Mouse (Mus musculus) heart, embryonic 15.5 days (tissue): ENCODE results near the gene Gm9970. TPM values are rescaled to one million over a fixed set of nuclear protein-coding genes. Genes with fewer than 3 reads are reported as not detected.

Experiments used
- ATAC-seq: fragments of 200-750 bp; cut with Nextera tagmentation; replicated peaks from 2 replicates; pipeline ENCODE4 v1.8.0; 2017; ENCODE audit warnings: low read depth, moderate TSS enrichment; ENCODE audit not compliant: insufficient number of reproducible peaks, insufficient read depth, low FRiP score
- H3K27ac ChIP-seq: fragments of 300-500 bp; sonication (generic); 2 replicates; pipeline ENCODE4 v1.5.1; 2015; ENCODE audit warnings: mild to moderate bottlenecking, inconsistent platforms
- H3K27me3 ChIP-seq: fragments of 300-500 bp; sonication (generic); 2 replicates; pipeline ENCODE4 v1.6.1; 2015; ENCODE audit warnings: inconsistent platforms
- H3K36me3 ChIP-seq: fragments of 300-500 bp; sonication (generic); 2 replicates; pipeline ENCODE4 v1.6.1; 2015; ENCODE audit warnings: mild to moderate bottlenecking, inconsistent platforms
- H3K4me1 ChIP-seq: fragments of 300-500 bp; sonication (generic); replicated peaks from 2 replicates; pipeline ENCODE4 v1.6.1; 2015; ENCODE audit warnings: inconsistent platforms
- H3K4me2 ChIP-seq: fragments of 300-500 bp; sonication (generic); 2 replicates; pipeline ENCODE4 v1.6.1; 2015; ENCODE audit warnings: inconsistent platforms, mild to moderate bottlenecking, moderate library complexity
- H3K4me3 ChIP-seq: fragments of 300-500 bp; sonication (generic); 2 replicates; pipeline ENCODE4 v1.5.1; 2015; ENCODE audit warnings: mild to moderate bottlenecking, inconsistent platforms
- H3K9ac ChIP-seq: fragments of 300-500 bp; sonication (generic); 2 replicates; pipeline ENCODE4 v1.6.1; 2015; ENCODE audit warnings: mild to moderate bottlenecking, inconsistent platforms
- H3K9me3 ChIP-seq: fragments of 300-500 bp; sonication (generic); replicated peaks from 2 replicates; pipeline ENCODE4 v1.6.1; 2016; ENCODE audit warnings: inconsistent platforms
- WGBS: fragments of 180-500 bp; shearing (Covaris S2); methylation state at CpG from one replicate; pipeline ENCODE4 v1.1.7; 2015; ENCODE audit warnings: mixed read lengths; 5-methylcytosine and 5-hydroxymethylcytosine counted together
- polyA plus RNA-seq: library from polyadenylated mRNA; unstranded; fragments of >200 nt; fragmentation: Nextera tagmentation; extraction: Ambion mirVana; gene quantifications from 2 replicates; pipeline ENCODE4 v1.2.1, GENCODE M21; 2015

Gm9970 gene
- polyA plus RNA-seq, 1 experiment from 2014 or later, result 0.25 TPM

GRCm38 (mm10) chr5:31194486-31195485 lies 46.2 kb downstream of the Gm9970 start:
- ATAC-seq, result no peak
- Histone ChIP-seq H3K9ac (no peak overlapping the region), H3K4me3 (peak overlapping the region; percentile 88), H3K27ac (no peak overlapping the region), H3K4me1 (peaks cover 26% of the 10 kb centered on the region), H3K9me3 (no peaks in the 10 kb centered on the region), H3K27me3 (no peaks in the 10 kb centered on the region), H3K4me2 (peak overlapping the region; percentile 86), H3K36me3 (peaks cover 70% of the 10 kb centered on the region)
- WGBS, result 90% methylated on average over 16 of the region's 16 CpGs

DNA sequence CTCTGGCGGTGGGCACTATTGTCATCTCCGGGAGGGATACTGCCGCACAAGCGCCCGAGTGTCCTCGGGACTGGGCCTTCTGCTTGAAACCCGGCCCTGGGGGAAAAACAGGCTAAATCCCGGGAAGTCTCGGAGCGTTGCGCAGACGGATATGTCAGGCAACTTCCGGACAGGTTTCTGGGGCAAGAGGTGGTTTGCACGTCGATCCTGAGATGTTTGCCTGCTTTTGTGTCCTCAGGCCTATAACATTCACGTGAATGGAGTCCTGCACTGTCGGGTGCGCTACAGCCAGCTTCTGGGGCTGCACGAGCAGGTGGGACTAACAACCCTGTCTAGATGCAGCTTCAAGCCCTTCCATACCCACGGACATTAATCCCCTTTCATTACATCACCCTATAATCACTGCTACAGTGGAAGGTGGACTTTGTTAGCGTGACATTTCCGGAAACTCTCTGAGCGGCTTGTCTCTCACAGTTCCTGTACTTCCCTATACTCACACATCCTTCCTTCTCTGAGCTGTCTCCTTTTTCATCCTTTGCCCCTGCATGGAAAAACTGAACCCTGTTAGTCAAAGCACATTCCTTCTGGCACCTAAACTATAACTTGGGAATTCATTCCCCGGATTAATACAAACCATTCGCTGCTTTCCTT lies 47.3 kb downstream of the Gm9970 start:
- no peak for ATAC-seq
- peak overlapping the region; percentile 90 for H3K27ac ChIP-seq
- no peaks in the 10 kb centered on the region for H3K9me3 ChIP-seq
- WGBS, result 8% methylated on average over 25 of the region's 25 CpGs
- peak overlapping the region; percentile 86 for H3K4me2 ChIP-seq
- H3K4me3 ChIP-seq, result peak overlapping the region; percentile 88
- peak overlapping the region; percentile 83 for H3K9ac ChIP-seq
- H3K4me1 ChIP-seq, result peaks cover 24% of the 10 kb centered on the region
- H3K36me3 ChIP-seq, result peaks cover 66% of the 10 kb centered on the region
- no peaks in the 10 kb centered on the region for H3K27me3 ChIP-seq

DNA sequence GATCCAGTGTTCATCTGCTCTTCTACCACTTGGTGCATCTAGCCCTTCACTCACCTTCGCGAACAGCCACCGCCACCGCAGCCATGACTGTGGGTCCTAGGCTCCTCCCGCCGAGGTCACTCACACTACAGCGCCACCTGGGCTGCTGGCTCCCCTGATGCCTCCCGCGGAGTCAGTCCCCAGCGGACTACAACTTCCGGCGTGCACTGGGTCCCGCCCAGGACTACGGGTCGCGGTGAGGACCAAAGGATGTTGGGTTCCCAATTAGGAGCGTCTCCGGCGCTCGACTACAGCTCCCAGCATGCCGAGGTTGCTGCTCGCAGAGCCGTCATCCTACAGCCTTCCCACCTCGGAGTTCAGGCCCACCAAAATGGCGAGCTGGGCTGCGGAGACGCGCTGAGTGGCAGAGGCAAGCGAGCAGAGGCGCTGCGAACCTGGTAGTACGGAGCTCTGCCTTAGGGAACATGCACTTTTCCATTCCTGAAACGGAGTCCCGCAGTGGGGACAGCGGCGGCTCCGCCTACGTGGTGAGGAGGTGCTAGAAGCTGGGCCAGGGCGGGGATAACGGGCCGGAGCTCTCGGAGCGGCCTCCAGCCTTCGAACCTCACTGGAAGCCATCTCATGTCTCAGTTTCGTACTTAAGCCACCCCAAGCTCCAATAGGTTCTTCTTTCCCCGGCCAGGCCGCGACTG lies 47.9 kb downstream of the Gm9970 start, which contains the start of the genes Snx17 and Eif2b4:
Snx17 (plus strand) TSS at position 289 of the 692 bp plus-strand sequence.
Eif2b4 (minus strand) TSS at position 492 of the 692 bp plus-strand sequence.
- H3K27me3 ChIP-seq, result no peaks in the 10 kb centered on the region
- peak within 1 kb of the TSS; percentile 92 for H3K27ac ChIP-seq
- ATAC-seq, result peak; percentile 96
- peaks cover 24% of the 10 kb centered on the region for H3K4me1 ChIP-seq
- peaks cover 66% of the 10 kb centered on the region for H3K36me3 ChIP-seq
- peak within 1 kb of the TSS; percentile 86 for H3K4me2 ChIP-seq
- no peaks in the 10 kb centered on the region for H3K9me3 ChIP-seq
- peak within 1 kb of the TSS; percentile 83 for H3K9ac ChIP-seq
- peak within 1 kb of the TSS; percentile 88 for H3K4me3 ChIP-seq
- WGBS, result under 1% methylated on average over 48 of the region's 48 CpGs

- peak; percentile 74 for ATAC-seq
- H3K36me3 ChIP-seq, result peaks cover 66% of the 10 kb centered on the region
Observed at GRCm38 (mm10) chr5:31192045-31192938, 48.7 kb downstream of the Gm9970 start.

More at GRCm38 (mm10) chr5:31192045-31192938, 48.7 kb downstream of the Gm9970 start:
- WGBS, result 11% methylated on average over 41 of the region's 42 CpGs
- Histone ChIP-seq H3K27me3 (no peaks in the 10 kb centered on the region), H3K27ac (peak overlapping the region; percentile 92), H3K4me3 (peak overlapping the region; percentile 88), H3K4me1 (peaks cover 24% of the 10 kb centered on the region), H3K9ac (peak overlapping the region; percentile 80), H3K9me3 (no peaks in the 10 kb centered on the region), H3K4me2 (peak overlapping the region; percentile 75)

Other genes starting within 250 kb of the Gm9970 start
- gene Atraid, start 192.9 kb downstream of the Gm9970 start, polyA plus RNA-seq, result 116 and 118 TPM in 2 replicates
- gene Slc5a6, start 192.3 kb downstream of the Gm9970 start, polyA plus RNA-seq, result 5.8 and 9.3 TPM in 2 replicates
- gene Cad, start 186.5 kb downstream of the Gm9970 start, polyA plus RNA-seq, result 11.0 and 19.0 TPM in 2 replicates
- not detected in 2 replicates for gene Dnajc5g, start 134.9 kb downstream of the Gm9970 start, polyA plus RNA-seq
- gene Slc30a3, start 133.0 kb downstream of the Gm9970 start, polyA plus RNA-seq, result 0.25 and 0.36 TPM in 2 replicates
- gene Trim54, start 124.5 kb downstream of the Gm9970 start, polyA plus RNA-seq, result 8.0 and 9.9 TPM in 2 replicates
- gene Ucn, start 102.4 kb downstream of the Gm9970 start, polyA plus RNA-seq, result not detected in 2 replicates
- gene Mpv17, start 87.0 kb downstream of the Gm9970 start, polyA plus RNA-seq, result 77.0 and 83.6 TPM in 2 replicates
- gene Gm29609, start 61.3 kb downstream of the Gm9970 start, polyA plus RNA-seq, result 0.63 and 2.1 TPM in 2 replicates
- 37.2 and 44.8 TPM in 2 replicates for gene Gtf3c2, start 61.1 kb downstream of the Gm9970 start, polyA plus RNA-seq
- 107 and 117 TPM in 2 replicates for gene Snx17, start 48.0 kb downstream of the Gm9970 start, polyA plus RNA-seq
- gene Eif2b4, start 47.8 kb downstream of the Gm9970 start, polyA plus RNA-seq, result 51.8 and 64.7 TPM in 2 replicates
- 5.4 and 8.0 TPM in 2 replicates for gene Zfp513, start 38.9 kb downstream of the Gm9970 start, polyA plus RNA-seq
- 81.4 and 103 TPM in 2 replicates for gene Ppm1g, start 20.5 kb downstream of the Gm9970 start, polyA plus RNA-seq
- gene Nrbp1, start 368 bp downstream of the Gm9970 start, polyA plus RNA-seq, result 109 and 131 TPM in 2 replicates
- 3.0 and 7.0 TPM in 2 replicates for gene Krtcap3, start 10.5 kb upstream of the Gm9970 start, polyA plus RNA-seq
- gene Ift172, start 49.9 kb upstream of the Gm9970 start, polyA plus RNA-seq, result 22.3 and 22.7 TPM in 2 replicates
- gene Fndc4, start 54.8 kb upstream of the Gm9970 start, polyA plus RNA-seq, result 16.4 and 24.1 TPM in 2 replicates
- gene Gckr, start 56.2 kb upstream of the Gm9970 start, polyA plus RNA-seq, result 0.09 and 0.30 TPM in 2 replicates
- gene Zfp512, start 211.2 kb upstream of the Gm9970 start, polyA plus RNA-seq, result 33.1 and 41.8 TPM in 2 replicates
- not detected in 2 replicates for gene 4930548H24Rik, start 244.5 kb upstream of the Gm9970 start, polyA plus RNA-seq